Mouse (Mus musculus) bone marrow macrophage, adult 2 months (primary cell): ENCODE results near the gene Cnih2.

Experiments
- CTCF ChIP-seq: IDR thresholded peaks from 2 replicates; pipeline ENCODE4 v1.5.1; 2012; ENCODE audit warnings: low read depth, mild to moderate bottlenecking, low read length, moderate library complexity
- POLR2A ChIP-seq: IDR thresholded peaks from 2 replicates; pipeline ENCODE4 v1.6.1; 2012; ENCODE audit warnings: mild to moderate bottlenecking, low read depth, low read length, borderline replicate concordance

- TF ChIP-seq CTCF (no peak), POLR2A (no peak)
Observed at GRCm38 (mm10) chr19:5069978-5070377, 28.3 kb downstream of the Cnih2 start.
